Mouse (Mus musculus): ENCODE results near the gene Clcnkb.

Gene Clcnkb

GRCm38 (mm10) chr4:141360846-141361245 is 55.0 kb downstream of the Clcnkb start:
- in situ Hi-C loops (cut with MboI, MseI): loop anchor here (5.0 kb wide), 1 partner anchor 84 kb away; no protein-coding TSS in a partner anchor

GRCm38 (mm10) chr4:141359222-141359621 is 56.6 kb downstream of the Clcnkb start:
- in situ Hi-C loops (cut with MboI, MseI): no loop called here

- in situ Hi-C loops (cut with MboI, MseI): no loop called here
These were observed 58.0 kb downstream of the Clcnkb start for GRCm38 (mm10) chr4:141357811-141358210.
